Mouse (Mus musculus) liver, adult 2 months (tissue): ENCODE data around the gene Plbd1. TPM values are rescaled to one million over a fixed set of nuclear protein-coding genes. Genes with fewer than 3 reads are reported as not detected.

Experiments
- DNase-seq: peaks from one replicate; pipeline ENCODE4 v3.0.0-alpha.2; 2011; ENCODE audit warnings: low read depth, low spot score; ENCODE audit errors: extremely low read depth
- H3K27ac ChIP-seq: fragments of 200-500 bp; replicated peaks from 2 replicates; pipeline ENCODE4 v1.5.1; 2012; ENCODE audit warnings: low read depth, mild to moderate bottlenecking, control low read depth, inconsistent platforms, low read length; ENCODE audit not compliant: insufficient read depth
- H3K27me3 ChIP-seq: fragments of 200-500 bp; 2 replicates; pipeline ENCODE4 v1.6.1; 2012; ENCODE audit warnings: mild to moderate bottlenecking, moderate library complexity, low read length, inconsistent platforms; ENCODE audit not compliant: control insufficient read depth, insufficient read depth
- H3K36me3 ChIP-seq: fragments of 200-500 bp; 2 replicates; pipeline ENCODE4 v1.6.1; 2012; ENCODE audit warnings: low read length, inconsistent platforms; ENCODE audit not compliant: control insufficient read depth, insufficient read depth
- H3K4me1 ChIP-seq: fragments of 200-500 bp; 2 replicates; pipeline ENCODE4 v1.6.1; 2011; ENCODE audit warnings: low read length; ENCODE audit not compliant: control insufficient read depth, insufficient read depth
- H3K4me3 ChIP-seq: fragments of 200-500 bp; 2 replicates; pipeline ENCODE4 v1.5.1; 2011; ENCODE audit warnings: low read depth, mild to moderate bottlenecking, control low read depth, low read length, moderate library complexity; ENCODE audit not compliant: insufficient read depth
- H3K79me2 ChIP-seq: fragments of 200-500 bp; 2 replicates; pipeline ENCODE4 v1.6.1; 2012; ENCODE audit warnings: inconsistent platforms, mild to moderate bottlenecking, low read length, moderate library complexity; ENCODE audit not compliant: control insufficient read depth, insufficient read depth
- H3K9ac ChIP-seq: fragments of 200-500 bp; 2 replicates; pipeline ENCODE4 v1.6.1; 2012; ENCODE audit warnings: low read depth, mild to moderate bottlenecking, control low read depth, inconsistent platforms, low read length
- CTCF ChIP-seq: fragments of 200-500 bp; IDR thresholded peaks from 2 replicates; pipeline ENCODE4 v1.5.1; 2011; ENCODE audit warnings: low read depth, low read length, control low read depth
- POLR2A ChIP-seq: fragments of 200-500 bp; IDR thresholded peaks from 2 replicates; pipeline ENCODE4 v1.6.1; 2011; ENCODE audit warnings: low read length, control low read depth; ENCODE audit not compliant: insufficient read depth; ENCODE audit errors: extremely low read depth
- WGBS: fragments of 180-500 bp; shearing (Covaris S2); methylation state at CpG from one replicate; pipeline ENCODE4 v1.1.7; 2018; 5-methylcytosine and 5-hydroxymethylcytosine counted together
- polyA plus RNA-seq: library from polyadenylated mRNA; depleted of rRNA; stranded (reverse); fragments of >200 nt; gene quantifications from 2 replicates; pipeline ENCODE4 v1.2.3, GENCODE M21; 2012
- total RNA-seq: library from RNA; depleted of rRNA; stranded (reverse); fragments of >200 nt; gene quantifications from 2 replicates; pipeline ENCODE4 v1.2.3, GENCODE M21; 2014

Gene Plbd1
- total and polyA plus RNA-seq, 2 experiments, result 31.4 to 53.5 TPM

- no peaks in the 10 kb centered on the region for H3K4me1 ChIP-seq
- no peak overlapping the region for H3K4me3 ChIP-seq
- no peaks in the 10 kb centered on the region for H3K79me2 ChIP-seq
- 89% methylated on average over 5 of the region's 5 CpGs for WGBS
- H3K36me3 ChIP-seq, result no peaks in the 10 kb centered on the region
- H3K27ac ChIP-seq, result 0 out of 2 replicates have a peak overlapping the region, but pooled peaks have one; percentile 22
- TF ChIP-seq POLR2A (no peak), CTCF (no peak)
- no peaks in the 10 kb centered on the region for H3K27me3 ChIP-seq
- no peak for DNase-seq
- no peak overlapping the region for H3K9ac ChIP-seq
Measured at GRCm38 (mm10) chr6:136690527-136690926, 28.8 kb upstream of the Plbd1 start.

GRCm38 (mm10) chr6:136689790-136690413, 28.2 kb upstream of the Plbd1 start:
- Histone ChIP-seq H3K27ac (peak overlapping the region; percentile 28), H3K4me3 (no peak overlapping the region), H3K9ac (no peak overlapping the region), H3K4me1 (no peaks in the 10 kb centered on the region), H3K27me3 (no peaks in the 10 kb centered on the region), H3K36me3 (no peaks in the 10 kb centered on the region), H3K79me2 (no peaks in the 10 kb centered on the region)
- TF ChIP-seq CTCF (no peak), POLR2A (no peak)
- 65% methylated on average over 15 of the region's 15 CpGs for WGBS
- DNase-seq, result peak; percentile 56

GRCm38 (mm10) chr6:136685433-136685832, 23.7 kb upstream of the Plbd1 start:
- DNase-seq, result no peak
- no peak overlapping the region for H3K27ac ChIP-seq
- no peaks in the 10 kb centered on the region for H3K79me2 ChIP-seq
- no peak overlapping the region for H3K4me3 ChIP-seq
- WGBS, result 79% methylated on average over 5 of the region's 5 CpGs
- H3K9ac ChIP-seq, result no peak overlapping the region
- no peaks in the 10 kb centered on the region for H3K36me3 ChIP-seq
- TF ChIP-seq CTCF (no peak), POLR2A (no peak)
- H3K27me3 ChIP-seq, result no peaks in the 10 kb centered on the region
- no peaks in the 10 kb centered on the region for H3K4me1 ChIP-seq

- Histone ChIP-seq H3K9ac (no peak overlapping the region), H3K79me2 (no peaks in the 10 kb centered on the region), H3K4me3 (no peak overlapping the region), H3K27me3 (no peaks in the 10 kb centered on the region), H3K36me3 (no peaks in the 10 kb centered on the region), H3K27ac (peak overlapping the region; percentile 39; the same call in 1 of the 2 replicates), H3K4me1 (no peaks in the 10 kb centered on the region)
- TF ChIP-seq CTCF (no peak), POLR2A (no peak)
- peak; percentile 31 for DNase-seq
- 81% methylated on average over 11 of the region's 11 CpGs for WGBS
Measured at GRCm38 (mm10) chr6:136683410-136684334, 21.9 kb upstream of the Plbd1 start.

- TF ChIP-seq CTCF, result no peak
- TF ChIP-seq POLR2A, result no peak
- DNase-seq, result no peak
Measured at GRCm38 (mm10) chr6:136679381-136679780, 17.7 kb upstream of the Plbd1 start.

More at GRCm38 (mm10) chr6:136679381-136679780, 17.7 kb upstream of the Plbd1 start:
- Histone ChIP-seq H3K27me3 (no peaks in the 10 kb centered on the region), H3K79me2 (no peaks in the 10 kb centered on the region), H3K27ac (no peak overlapping the region), H3K9ac (no peak overlapping the region), H3K4me1 (no peaks in the 10 kb centered on the region), H3K4me3 (no peak overlapping the region), H3K36me3 (no peaks in the 10 kb centered on the region)
- 31% methylated on average over 2 of the region's 2 CpGs for WGBS
